Mouse (Mus musculus): ENCODE measurements around the gene Slc38a6.

The Slc38a6 gene

DNA sequence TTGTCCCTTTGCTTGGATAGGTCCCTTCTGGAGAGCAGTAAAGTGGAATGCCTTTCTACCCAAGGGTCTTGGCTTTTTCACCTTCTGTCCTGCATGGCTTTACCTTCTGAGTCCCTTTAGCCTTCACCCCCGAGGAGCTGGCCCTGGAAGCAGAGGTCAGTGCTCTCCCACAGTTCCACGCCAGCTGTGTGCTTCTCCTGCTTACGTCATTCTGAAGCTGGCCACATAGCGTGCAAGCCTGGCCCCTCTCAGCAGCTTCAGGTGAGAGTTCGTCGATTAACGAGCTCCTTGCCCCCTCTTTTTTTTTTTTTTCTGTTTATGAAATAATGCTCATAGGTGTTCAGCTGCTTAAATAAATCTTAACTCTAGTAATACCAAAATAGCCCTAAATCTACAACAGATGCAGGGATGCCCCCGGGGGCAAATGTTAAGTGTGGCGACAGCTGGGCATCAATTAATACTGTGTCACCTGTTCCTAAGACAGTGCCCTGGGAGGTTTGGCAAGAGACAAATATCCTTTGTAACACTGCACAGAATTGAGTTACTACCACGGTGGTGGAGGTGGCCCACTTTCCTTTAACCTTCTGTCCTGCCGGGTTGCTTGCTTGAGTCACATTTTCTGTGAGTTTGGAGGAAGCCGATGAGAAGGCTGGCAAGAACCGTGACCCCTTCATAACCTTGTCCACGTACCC is 68.7 kb downstream of the Slc38a6 start:
- no peak for DNase-seq (ENCODE audit: low read depth, low spot score)

- DNase-seq (ENCODE audit: low read depth, low spot score), result no peak
Observed at GRCm38 (mm10) chr12:73356696-73357095, 70.1 kb downstream of the Slc38a6 start.

DNA sequence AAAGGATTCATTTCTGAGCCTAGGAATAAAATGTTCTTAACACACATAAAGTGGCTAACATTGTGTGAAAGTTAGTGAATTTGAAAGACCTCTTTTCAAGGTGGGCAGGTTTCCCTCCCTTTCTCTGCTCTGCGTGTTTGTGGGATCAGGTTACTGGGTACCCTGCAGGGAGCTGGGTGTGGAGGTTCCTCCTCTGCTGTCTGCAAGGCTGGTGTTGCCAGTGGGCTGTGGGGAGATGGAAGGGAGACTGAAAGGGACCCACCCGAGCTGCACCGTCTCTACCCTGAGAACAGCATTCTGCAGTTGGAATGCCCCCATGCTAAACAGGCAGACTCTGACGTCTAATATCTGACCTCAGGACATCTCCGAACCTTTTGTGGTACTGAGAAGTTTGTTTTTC is 70.7 kb downstream of the Slc38a6 start:
- no peak for DNase-seq (ENCODE audit: low read depth, low spot score)

DNA sequence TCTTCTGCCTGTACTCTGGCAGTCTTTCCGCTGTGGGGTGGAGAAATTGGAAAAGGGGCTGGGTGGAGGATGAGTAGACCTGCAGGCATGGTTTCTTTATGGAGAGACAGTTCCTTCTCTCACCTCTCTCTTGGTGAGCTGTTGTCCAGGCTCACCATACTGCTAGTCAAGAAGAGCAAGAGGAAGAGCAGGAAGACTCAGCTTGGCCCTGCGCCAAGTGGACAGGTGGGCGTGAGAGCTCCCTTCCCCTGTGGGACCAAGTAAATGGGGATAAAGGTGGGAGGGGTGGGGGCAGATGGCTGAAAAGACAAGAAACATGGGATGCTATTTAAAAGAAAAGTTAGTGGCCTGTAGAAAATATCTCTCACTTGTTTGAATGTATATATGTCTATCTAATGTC is 71.2 kb downstream of the Slc38a6 start:
- DNase-seq (ENCODE audit: low read depth, low spot score), result no peak

DNA sequence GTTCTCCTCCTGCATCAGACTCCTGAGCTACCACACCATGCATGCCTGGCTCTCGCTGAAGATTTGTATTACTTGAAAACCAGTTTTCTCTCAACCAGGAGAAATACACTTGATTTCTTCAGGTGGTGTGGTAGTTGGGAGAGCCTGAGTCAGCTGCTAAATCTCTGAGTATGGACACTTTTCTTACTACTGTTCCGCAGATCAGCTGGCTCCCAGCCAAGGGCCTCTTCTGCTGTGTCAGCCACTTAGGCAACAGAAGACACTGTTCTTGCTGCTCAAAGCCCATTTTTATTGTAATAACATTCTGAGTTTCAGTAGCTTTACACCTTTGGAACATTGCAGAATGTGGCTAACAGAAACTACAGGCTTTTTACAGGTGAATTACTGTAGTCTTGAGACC is 72.1 kb downstream of the Slc38a6 start:
- no peak for DNase-seq (ENCODE audit: low read depth, low spot score)

DNA sequence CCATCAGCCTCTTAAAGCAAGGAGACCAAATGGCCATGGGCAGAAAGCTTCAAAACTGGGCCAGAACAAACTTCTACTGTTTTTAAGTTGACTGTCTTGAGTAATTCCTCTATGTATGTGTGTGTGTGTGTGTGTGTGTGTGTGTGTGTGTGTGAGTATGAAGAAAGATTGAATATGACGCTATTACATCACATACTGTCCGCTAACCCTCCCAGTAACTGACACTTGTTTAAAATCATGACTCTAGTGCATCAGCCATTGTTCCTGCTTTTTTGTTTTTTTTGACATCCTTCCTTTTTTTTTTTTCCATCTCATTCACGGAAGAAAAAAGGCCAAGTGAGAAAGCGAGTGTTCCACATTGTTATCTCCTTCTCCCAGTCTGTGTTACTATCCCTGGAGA is 72.9 kb downstream of the Slc38a6 start:
- no peak for DNase-seq (ENCODE audit: low read depth, low spot score)

DNA sequence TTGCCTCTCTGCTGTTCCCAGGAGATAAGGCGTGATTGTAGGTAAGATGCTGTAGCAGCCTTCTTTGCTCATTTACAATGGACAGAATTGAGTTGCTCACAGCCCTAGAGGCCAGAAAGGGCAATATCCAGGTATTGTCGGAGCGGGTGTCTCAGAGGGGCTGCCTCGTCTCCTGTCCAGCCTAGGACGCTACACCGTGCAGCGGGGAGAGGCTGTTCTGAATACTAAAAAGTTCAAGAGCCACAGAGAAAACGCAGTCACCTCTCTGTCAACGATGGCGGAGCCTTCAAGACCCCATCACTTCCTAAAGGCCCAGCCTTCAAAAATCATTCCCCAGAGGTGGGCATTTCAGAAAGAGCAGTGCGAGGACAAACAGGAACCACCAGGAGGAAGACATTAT is 74.6 kb downstream of the Slc38a6 start:
- no peak for DNase-seq (ENCODE audit: low read depth, low spot score)

DNA sequence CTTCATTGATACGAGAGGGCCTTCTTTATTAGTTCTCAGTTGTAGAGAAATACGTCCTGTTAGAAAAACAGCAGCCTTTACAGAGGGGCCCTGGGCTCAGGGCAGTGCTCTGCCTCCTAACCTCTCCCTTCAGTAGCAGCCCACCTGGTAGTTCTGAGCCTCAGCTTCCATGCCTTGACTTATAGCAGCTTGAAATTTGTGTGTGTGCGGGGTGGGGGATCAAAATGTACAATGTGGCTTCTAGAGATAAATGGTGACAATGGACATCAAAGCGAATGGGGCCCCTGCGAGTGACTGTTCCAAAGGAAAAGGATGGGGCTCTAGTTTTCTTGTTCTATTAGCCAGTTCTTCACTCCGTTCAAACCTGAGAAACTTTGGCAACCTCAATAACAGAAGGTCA is 76.8 kb downstream of the Slc38a6 start:
- no peak for DNase-seq (ENCODE audit: low read depth, low spot score)

- DNase-seq (ENCODE audit: low read depth, low spot score), result no peak
Observed at GRCm38 (mm10) chr12:73363956-73364355, 77.4 kb downstream of the Slc38a6 start.

- no peak for DNase-seq (ENCODE audit: low read depth, low spot score)
Observed at GRCm38 (mm10) chr12:73366581-73366980, 80.0 kb downstream of the Slc38a6 start.

- DNase-seq (ENCODE audit: low read depth, low spot score), result no peak
Observed at GRCm38 (mm10) chr12:73367460-73368079, 81.0 kb downstream of the Slc38a6 start.

GRCm38 (mm10) chr12:73368868-73369608 is 82.5 kb downstream of the Slc38a6 start:
- no peak for DNase-seq (ENCODE audit: low read depth, low spot score)

DNA sequence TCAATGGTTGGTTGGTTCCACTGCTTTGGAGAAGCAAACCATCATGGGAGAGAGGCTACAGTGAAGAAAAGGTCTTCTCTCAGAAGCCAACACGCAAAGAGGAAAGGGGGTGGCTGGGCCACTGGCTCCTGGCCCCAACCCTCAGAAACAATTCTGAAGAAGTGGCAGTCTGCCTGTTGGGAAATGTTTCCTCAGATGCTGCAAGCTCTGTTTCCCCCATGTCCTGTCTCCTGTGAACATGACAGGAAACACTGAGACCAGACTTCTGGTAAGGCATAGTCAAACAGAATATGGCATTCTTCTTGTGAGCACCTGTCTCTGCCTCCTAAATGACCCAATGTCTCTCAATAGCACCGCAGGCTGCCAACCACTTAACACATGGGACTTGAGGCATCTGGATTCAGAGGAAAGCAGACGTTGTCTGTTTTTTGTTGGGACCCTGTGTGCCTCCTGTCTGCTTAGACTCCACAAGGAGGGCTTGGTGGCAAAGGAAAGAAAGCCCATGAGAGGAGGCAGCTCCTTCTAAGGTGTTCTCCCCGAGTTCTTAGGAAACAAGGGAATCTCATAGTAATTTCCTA is 83.9 kb downstream of the Slc38a6 start:
- DNase-seq (ENCODE audit: low read depth, low spot score), result no peak

DNA sequence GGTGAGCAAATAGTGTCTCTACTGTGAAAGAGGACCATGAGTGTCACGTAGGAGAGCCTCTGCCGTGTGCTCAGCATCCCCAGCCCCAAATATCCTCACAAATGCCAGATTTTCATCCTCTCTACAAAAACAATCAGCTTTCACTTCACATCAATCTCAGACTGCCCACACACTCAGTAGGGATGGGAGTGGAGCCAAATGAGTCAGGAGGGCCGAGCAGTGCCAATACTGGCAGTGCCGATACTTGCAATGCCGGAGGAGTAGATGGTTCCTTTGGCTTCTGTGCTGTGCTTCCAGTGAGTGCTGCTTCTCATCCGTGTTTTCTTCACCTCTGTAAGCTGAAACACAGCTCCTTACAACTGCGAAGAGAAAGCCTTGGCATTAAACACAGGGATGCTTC is 84.6 kb downstream of the Slc38a6 start:
- DNase-seq (ENCODE audit: low read depth, low spot score), result no peak

DNA sequence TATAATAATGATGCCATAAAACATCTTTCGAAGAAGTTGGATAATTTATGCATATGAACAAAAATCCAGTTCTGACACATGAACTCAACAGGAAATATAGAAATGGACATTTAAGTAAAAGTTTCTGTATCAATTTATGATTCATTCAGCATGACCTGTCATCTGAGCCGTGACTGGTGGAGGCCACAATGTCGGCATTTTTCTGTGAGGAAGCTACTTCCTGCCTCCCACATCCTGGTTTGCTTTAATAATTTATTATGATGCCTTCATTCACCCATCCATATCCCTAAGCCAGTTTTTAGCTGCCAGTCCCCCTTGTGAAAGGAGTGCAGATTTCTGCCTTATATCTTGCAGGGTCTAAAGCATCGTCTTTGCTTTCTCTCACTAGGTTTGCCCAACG is 91.4 kb downstream of the Slc38a6 start:
- no peak for DNase-seq (ENCODE audit: low read depth, low spot score)

- DNase-seq (ENCODE audit: low read depth, low spot score), result no peak
Observed at GRCm38 (mm10) chr12:73378724-73379355, 92.3 kb downstream of the Slc38a6 start.

DNA sequence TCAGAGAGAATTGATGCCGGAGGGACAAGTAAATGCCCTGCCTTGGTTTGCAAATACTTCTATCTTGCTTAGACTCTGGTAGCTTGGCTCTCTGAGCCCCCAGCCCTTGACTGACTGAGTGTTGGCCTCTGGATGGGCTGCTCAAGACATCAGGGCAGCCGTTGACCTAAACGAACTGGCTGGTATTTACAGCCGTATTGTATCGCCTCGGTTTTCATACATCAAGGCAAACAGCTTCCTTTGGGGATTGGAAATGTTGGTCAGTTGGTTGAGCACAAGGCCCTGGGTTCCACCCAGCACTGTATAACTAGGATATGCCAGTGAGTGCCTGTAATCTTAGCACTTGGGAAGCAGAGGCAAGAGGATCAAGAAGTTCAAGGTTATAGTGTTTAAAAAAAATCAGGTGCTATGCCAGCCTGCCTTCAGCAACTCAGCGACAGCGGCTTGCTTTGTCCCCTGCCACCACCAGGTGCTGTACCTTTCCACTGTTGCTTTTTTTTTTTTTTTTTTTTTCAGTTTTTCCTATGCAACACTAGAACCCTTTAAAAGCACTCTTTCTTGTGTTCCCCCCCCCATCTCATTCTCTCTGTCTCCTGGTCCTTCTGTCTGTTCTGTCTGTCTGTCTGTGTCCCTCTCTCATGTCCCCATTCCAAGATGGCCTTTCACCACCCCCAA is 94.2 kb downstream of the Slc38a6 start:
- no peak for DNase-seq (ENCODE audit: low read depth, low spot score)

GRCm38 (mm10) chr12:73381452-73381851 is 94.9 kb downstream of the Slc38a6 start:
- DNase-seq (ENCODE audit: low read depth, low spot score), result no peak

DNA sequence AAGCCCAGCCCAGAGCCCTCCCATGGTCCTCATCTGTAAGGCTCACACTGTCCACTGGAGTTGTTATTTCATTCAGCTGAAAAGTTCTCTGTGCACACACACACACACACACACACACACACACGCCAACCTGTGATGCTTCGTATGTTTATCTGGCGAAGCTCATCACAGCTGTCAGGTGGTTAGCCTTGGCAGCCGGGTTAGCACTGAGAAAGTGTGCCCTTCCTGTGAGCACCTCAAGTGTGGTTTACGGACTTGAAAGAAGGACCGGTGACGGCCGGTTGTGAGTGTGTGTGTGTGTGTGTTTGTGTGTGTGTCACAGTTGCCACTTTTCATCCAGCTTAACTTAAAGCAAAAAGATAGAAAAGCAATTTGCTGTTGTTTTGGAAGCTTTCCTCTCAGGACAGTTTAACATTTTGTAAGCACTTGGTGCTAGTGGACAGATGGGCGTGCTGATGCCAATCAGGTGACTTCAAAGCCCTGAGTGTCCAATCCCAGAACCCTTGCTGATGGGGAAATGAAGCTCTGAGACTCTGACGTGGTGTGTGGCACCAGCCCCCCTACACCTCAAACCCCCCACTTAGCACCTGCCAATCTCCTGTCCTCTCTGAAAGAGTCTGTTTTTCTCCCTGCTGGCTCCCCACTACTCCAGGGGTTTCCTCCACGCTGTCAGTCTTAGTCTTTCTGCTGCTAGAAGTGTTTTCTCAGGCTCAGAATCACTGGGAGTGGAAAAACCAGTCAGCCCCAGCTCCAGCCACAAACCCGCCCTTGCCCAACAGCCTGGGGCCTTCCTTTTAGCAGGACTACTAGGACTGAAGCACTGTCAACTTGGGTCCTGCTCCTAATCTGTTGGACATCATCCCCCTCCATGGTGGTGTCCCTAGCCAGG is 96.0 kb downstream of the Slc38a6 start:
- DNase-seq (ENCODE audit: low read depth, low spot score), result peak; percentile 74

DNA sequence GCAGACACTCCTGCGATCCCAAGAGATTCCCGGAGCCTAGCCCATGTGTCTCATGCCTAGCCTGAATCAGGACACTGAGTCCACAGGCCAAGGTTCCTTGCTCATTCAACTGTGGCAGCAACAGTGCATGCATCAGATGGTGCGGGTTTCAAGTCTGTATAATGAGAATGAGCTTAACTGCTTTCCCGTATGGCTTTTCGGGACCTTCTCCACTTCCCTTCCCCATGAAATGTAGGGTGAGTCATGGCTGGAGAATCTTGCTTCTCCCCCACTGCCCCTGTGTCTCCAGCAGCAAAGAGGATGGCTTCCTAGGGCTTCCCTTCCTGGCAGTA is 96.6 kb downstream of the Slc38a6 start:
- no peak for DNase-seq (ENCODE audit: low read depth, low spot score)

DNA sequence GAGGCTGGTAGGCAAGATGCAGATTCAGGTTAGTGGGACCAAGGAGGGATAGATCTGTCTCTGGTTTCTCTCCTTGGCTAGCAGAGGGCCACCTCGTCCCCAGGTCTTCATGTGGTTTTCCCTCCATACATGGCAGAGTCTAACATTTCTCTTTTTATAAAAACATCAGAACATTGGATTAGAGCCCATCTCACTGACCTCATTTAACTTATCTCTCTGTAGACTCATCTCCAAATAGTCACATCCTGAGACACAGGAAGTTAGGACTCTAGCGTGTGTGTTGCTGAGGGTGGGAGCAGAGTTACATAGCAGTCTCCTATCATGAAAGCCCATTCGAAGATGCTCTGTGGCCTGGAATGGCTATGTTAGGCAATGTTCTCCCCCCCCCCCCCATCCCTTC is 97.3 kb downstream of the Slc38a6 start:
- no peak for DNase-seq (ENCODE audit: low read depth, low spot score)
